Mouse (Mus musculus) MEL-GATA-1-ER (cell line): ENCODE data around the gene P4htm.

ENCODE experiments used
- DNase-seq: peaks from one replicate; pipeline ENCODE4 v3.0.0-alpha.2; 2012; ENCODE audit warnings: low read depth; ENCODE audit errors: extremely low read depth

P4htm gene

GRCm38 (mm10) chr9:108546875-108547274 is 50.6 kb downstream of the P4htm start:
- no peak for DNase-seq

- no peak for DNase-seq
These were observed 51.5 kb downstream of the P4htm start for GRCm38 (mm10) chr9:108545986-108546385.

GRCm38 (mm10) chr9:108540846-108541245 is 56.6 kb downstream of the P4htm start:
- DNase-seq, result no peak

- DNase-seq, result no peak
These were observed 66.0 kb downstream of the P4htm start for GRCm38 (mm10) chr9:108531496-108531895.

- no peak for DNase-seq
These were observed 66.5 kb downstream of the P4htm start for GRCm38 (mm10) chr9:108530954-108531353.
